In genomic region chr13:82620749-82621148, GRCm38 (mm10) we compare ENCODE assay signal across 14 mouse cellular contexts.
A peak's percentile ranks its signal among the peaks of the same experiment; 100 is the strongest.
DNase-seq lines count a peak whose midpoint lies in the region; ATAC-seq and TF ChIP-seq lines count a peak whose summit lies in the region.
"Had no signal": no experiment of that assay in that cellular context is flagged by ENCODE, and none has a peak within 500 bp of the region (broad histone marks: within the 10 kb centered on the region; RNA-seq: fewer than 3 reads in every experiment).

No protein-coding gene starts in this region.

- intact Hi-C loops in gastrocnemius, postnatal 14 days (cut with DNase I; ENCODE audit: low total_unique reads): no loop called here

- H3K27ac ChIP-seq in embryonic facial prominence, embryonic 14.5 days (replicated peaks; ENCODE audit: low read depth, low read length): no peak overlapping the region
- H3K27ac ChIP-seq in embryonic facial prominence, embryonic 10.5 days (replicated peaks): no peak overlapping the region
- H3K27ac ChIP-seq in forebrain, embryonic 14.5 days (ENCODE audit: low read depth, low read length): 0 out of 2 replicates have a peak overlapping the region, but pooled peaks have one; percentile 3
- no peak overlapping the region for H3K27ac ChIP-seq in hindbrain, postnatal 0 days
- H3K27ac ChIP-seq in neural tube, embryonic 13.5 days (replicated peaks): no peak overlapping the region
- H3K27ac ChIP-seq: intestine, embryonic 15.5 days had no signal

- H3K4me2 ChIP-seq in embryonic facial prominence, embryonic 14.5 days (ENCODE audit: low read depth, low read length): no peak overlapping the region
- H3K4me2 ChIP-seq in forebrain, embryonic 14.5 days (ENCODE audit: low read length): no peak overlapping the region
- no peak overlapping the region for H3K4me2 ChIP-seq in hindbrain, postnatal 0 days (ENCODE audit: low read depth, low read length)
- no peak overlapping the region for H3K4me2 ChIP-seq in neural tube, embryonic 13.5 days
- H3K4me2 ChIP-seq: intestine, embryonic 15.5 days had no signal

- 0 out of 2 replicates have a peak, but pooled peaks cover 4% of the 10 kb centered on the region for H3K9me3 ChIP-seq in embryonic facial prominence, embryonic 14.5 days (ENCODE audit: control insufficient read depth, low read length)
- H3K9me3 ChIP-seq in embryonic facial prominence, embryonic 10.5 days: no peaks in the 10 kb centered on the region
- H3K9me3 ChIP-seq in forebrain, embryonic 14.5 days (replicated peaks; ENCODE audit: control insufficient read depth, low read length): no peaks in the 10 kb centered on the region
- no peaks in the 10 kb centered on the region for H3K9me3 ChIP-seq in hindbrain, postnatal 0 days (ENCODE audit: low read length)
- no peaks in the 10 kb centered on the region for H3K9me3 ChIP-seq in neural tube, embryonic 13.5 days
- H3K9me3 ChIP-seq: intestine, embryonic 15.5 days had no signal

- no peak for TF ChIP-seq CTCF in hindbrain, postnatal 0 days (IDR thresholded peaks at IDR 0.05; ENCODE audit: low read depth)

- no peak overlapping the region for H3K9ac ChIP-seq in embryonic facial prominence, embryonic 14.5 days (ENCODE audit: low read depth, low read length)
- H3K9ac ChIP-seq in forebrain, embryonic 14.5 days (ENCODE audit: low read length): no peak overlapping the region
- no peak overlapping the region for H3K9ac ChIP-seq in hindbrain, postnatal 0 days (replicated peaks; ENCODE audit: low read length)
- H3K9ac ChIP-seq in neural tube, embryonic 13.5 days: no peak overlapping the region
- H3K9ac ChIP-seq: intestine, embryonic 15.5 days had no signal

- no peaks in the 10 kb centered on the region for H3K4me1 ChIP-seq in embryonic facial prominence, embryonic 14.5 days (ENCODE audit: control insufficient read depth, insufficient read depth, low read length)
- no peaks in the 10 kb centered on the region for H3K4me1 ChIP-seq in embryonic facial prominence, embryonic 10.5 days
- H3K4me1 ChIP-seq in forebrain, embryonic 14.5 days (ENCODE audit: control insufficient read depth, insufficient read depth, low read length): peaks cover 11% of the 10 kb centered on the region; the same call in 1 of the 2 replicates
- H3K4me1 ChIP-seq in hindbrain, postnatal 0 days (ENCODE audit: insufficient read depth, low read length): no peaks in the 10 kb centered on the region
- peaks cover 4% of the 10 kb centered on the region for H3K4me1 ChIP-seq in neural tube, embryonic 13.5 days (replicated peaks)
- H3K4me1 ChIP-seq: intestine, embryonic 15.5 days had no signal

- 65% methylated on average over 1 of the region's 1 CpGs for WGBS in embryonic facial prominence, embryonic 14.5 days
- 74% methylated on average over 1 of the region's 1 CpGs for WGBS in embryonic facial prominence, embryonic 10.5 days
- 4% methylated on average over 1 of the region's 1 CpGs for WGBS in forebrain, embryonic 14.5 days
- 31% methylated on average over 1 of the region's 1 CpGs for WGBS in hindbrain, postnatal 0 days
- WGBS in neural tube, embryonic 13.5 days: 23% methylated on average over 1 of the region's 1 CpGs

- peak; percentile 19 for DNase-seq in embryonic facial prominence, embryonic 14.5 days (ENCODE audit: low spot score)
- no peak for DNase-seq in embryonic facial prominence, embryonic 10.5 days (ENCODE audit: low spot score)
- peak; percentile 81 for DNase-seq in forebrain, embryonic 14.5 days (ENCODE audit: low spot score)
- DNase-seq in hindbrain, postnatal 0 days (ENCODE audit: low spot score): peak; percentile 31
- no peak for DNase-seq in embryo, embryonic 11 days
- DNase-seq in embryo, embryonic 10 days (ENCODE audit: low spot score): no peak
- no peak for DNase-seq in gastrocnemius, postnatal 14 days
- DNase-seq: cerebellum, postnatal 14 days; kidney, postnatal 10 days; liver; lung, adult 2 months had no signal

- H3K4me3 ChIP-seq in embryonic facial prominence, embryonic 14.5 days (ENCODE audit: low read depth, low read length): no peak overlapping the region
- H3K4me3 ChIP-seq in embryonic facial prominence, embryonic 10.5 days: no peak overlapping the region
- no peak overlapping the region for H3K4me3 ChIP-seq in forebrain, embryonic 14.5 days (ENCODE audit: low read depth, low read length)
- H3K4me3 ChIP-seq in hindbrain, postnatal 0 days (ENCODE audit: low read length): no peak overlapping the region
- no peak overlapping the region for H3K4me3 ChIP-seq in neural tube, embryonic 13.5 days
- H3K4me3 ChIP-seq: intestine, embryonic 15.5 days; myocyte had no signal

- no peaks in the 10 kb centered on the region for H3K27me3 ChIP-seq in embryonic facial prominence, embryonic 14.5 days (replicated peaks; ENCODE audit: control insufficient read depth, insufficient read depth, low read length)
- no peaks in the 10 kb centered on the region for H3K27me3 ChIP-seq in embryonic facial prominence, embryonic 10.5 days (replicated peaks; ENCODE audit: low read depth, poor library complexity, severe bottlenecking)
- no peaks in the 10 kb centered on the region for H3K27me3 ChIP-seq in forebrain, embryonic 14.5 days (replicated peaks; ENCODE audit: control insufficient read depth, insufficient read depth, low read length)
- H3K27me3 ChIP-seq in hindbrain, postnatal 0 days (ENCODE audit: insufficient read depth, low read length): no peaks in the 10 kb centered on the region
- no peaks in the 10 kb centered on the region for H3K27me3 ChIP-seq in neural tube, embryonic 13.5 days
- H3K27me3 ChIP-seq: intestine, embryonic 15.5 days had no signal

- H3K36me3 ChIP-seq in embryonic facial prominence, embryonic 14.5 days (ENCODE audit: control insufficient read depth, insufficient read depth, low read length): no peaks in the 10 kb centered on the region
- no peaks in the 10 kb centered on the region for H3K36me3 ChIP-seq in embryonic facial prominence, embryonic 10.5 days (replicated peaks)
- H3K36me3 ChIP-seq in forebrain, embryonic 14.5 days (ENCODE audit: control insufficient read depth, insufficient read depth, low read length): no peaks in the 10 kb centered on the region
- H3K36me3 ChIP-seq in hindbrain, postnatal 0 days (ENCODE audit: insufficient read depth, low read length): no peaks in the 10 kb centered on the region
- no peaks in the 10 kb centered on the region for H3K36me3 ChIP-seq in neural tube, embryonic 13.5 days
- H3K36me3 ChIP-seq: intestine, embryonic 15.5 days had no signal

- ATAC-seq in embryonic facial prominence, embryonic 14.5 days (ENCODE audit: low read depth): peak; percentile 22; the same call in 1 of the 2 replicates
- ATAC-seq in forebrain, embryonic 14.5 days: peak; percentile 86
- 0 out of 2 replicates have a peak, but pooled peaks have one; percentile 43 for ATAC-seq in hindbrain, postnatal 0 days
- peak; percentile 96 for ATAC-seq in neural tube, embryonic 13.5 days (ENCODE audit: low read depth)
- ATAC-seq: intestine, embryonic 15.5 days had no signal

Comparison
In these comparisons a context has a peak if more than half of its experiments do, and no peak if none do; other contexts are left out.
1. DNase-seq: peak in embryonic facial prominence, embryonic 14.5 days (single experiment), forebrain, embryonic 14.5 days (single experiment) and hindbrain, postnatal 0 days (single experiment); none in embryonic facial prominence, embryonic 10.5 days (single experiment), embryo, embryonic 11 days (single experiment), embryo, embryonic 10 days (single experiment) and gastrocnemius, postnatal 14 days (single experiment).
2. ATAC-seq: peak in every context shown above with its lines; median percentile 96 in neural tube, embryonic 13.5 days; 86 in forebrain, embryonic 14.5 days; 43 in hindbrain, postnatal 0 days; 22 in embryonic facial prominence, embryonic 14.5 days.